Comparison of ENCODE assay signal across 14 mouse cellular contexts in genomic region chr9:48673804-48674203, GRCm38 (mm10).
DNase-seq lines count a peak whose midpoint lies in the region; ATAC-seq and TF ChIP-seq lines count a peak whose summit lies in the region.
"Had no signal": no experiment of that assay in that cellular context is flagged by ENCODE, and none has a peak within 500 bp of the region (broad histone marks: within the 10 kb centered on the region; RNA-seq: fewer than 3 reads in every experiment).

No protein-coding gene starts in this region.

- H3K9ac ChIP-seq in heart, adult 2 months (ENCODE audit: low read depth, low read length), result peak overlapping the region; percentile 8; the same call in 1 of the 2 replicates
- H3K9ac ChIP-seq in lung, embryonic 16.5 days (ENCODE audit: low read length), result no peak overlapping the region
- peak overlapping the region; percentile 9; the same call in 1 of the 2 replicates for H3K9ac ChIP-seq in hindbrain, embryonic 14.5 days
- peak overlapping the region; percentile 9; the same call in 1 of the 2 replicates for H3K9ac ChIP-seq in neural tube, embryonic 14.5 days (replicated peaks; ENCODE audit: low read depth, low read length)
- H3K9ac ChIP-seq: liver, embryonic 12.5 days had no signal

- no peak overlapping the region for H3K4me3 ChIP-seq in heart, adult 2 months
- no peak overlapping the region for H3K4me3 ChIP-seq in lung, embryonic 16.5 days (ENCODE audit: low read length)
- H3K4me3 ChIP-seq in hindbrain, embryonic 14.5 days (replicated peaks; ENCODE audit: low read length), result no peak overlapping the region
- H3K4me3 ChIP-seq in neural tube, embryonic 14.5 days (ENCODE audit: low read depth, low read length), result no peak overlapping the region
- H3K4me3 ChIP-seq: erythroblast, embryonic 14.5 days; liver, embryonic 12.5 days had no signal

- intact Hi-C loops in heart, adult 2 months (cut with DNase I), result loop anchor here (2.0 kb wide), 1 partner anchor 19 kb away; no protein-coding TSS in a partner anchor

- no peaks in the 10 kb centered on the region for H3K27me3 ChIP-seq in heart, adult 2 months (ENCODE audit: control insufficient read depth, insufficient read depth, low read length)
- H3K27me3 ChIP-seq in lung, embryonic 16.5 days (ENCODE audit: control insufficient read depth, insufficient read depth, low read depth, low read length), result no peaks in the 10 kb centered on the region
- no peaks in the 10 kb centered on the region for H3K27me3 ChIP-seq in hindbrain, embryonic 14.5 days (ENCODE audit: control insufficient read depth, insufficient read depth, low read length)
- no peaks in the 10 kb centered on the region for H3K27me3 ChIP-seq in neural tube, embryonic 14.5 days (ENCODE audit: control insufficient read depth, insufficient read depth, low read length)

- H3K4me1 ChIP-seq in heart, adult 2 months (ENCODE audit: control insufficient read depth, insufficient read depth, low read length), result peaks cover 28% of the 10 kb centered on the region
- peaks cover 27% of the 10 kb centered on the region for H3K4me1 ChIP-seq in lung, embryonic 16.5 days (replicated peaks; ENCODE audit: control insufficient read depth, insufficient read depth, low read length)
- H3K4me1 ChIP-seq in hindbrain, embryonic 14.5 days (replicated peaks; ENCODE audit: control insufficient read depth, insufficient read depth, low read length), result peaks cover 56% of the 10 kb centered on the region
- peaks cover 31% of the 10 kb centered on the region for H3K4me1 ChIP-seq in neural tube, embryonic 14.5 days (ENCODE audit: control insufficient read depth, insufficient read depth, low read length)

- no peak for TF ChIP-seq POLR2A in heart, adult 2 months (IDR thresholded peaks at IDR 0.05; ENCODE audit: insufficient read depth, low read depth, low read length)

- 53% methylated on average over 5 of the region's 5 CpGs for WGBS in heart, adult 2 months
- WGBS in lung, embryonic 16.5 days, result 53% methylated on average over 5 of the region's 5 CpGs
- WGBS in hindbrain, embryonic 14.5 days, result 26% methylated on average over 5 of the region's 5 CpGs
- WGBS in neural tube, embryonic 14.5 days, result 41% methylated on average over 5 of the region's 5 CpGs

- no peak for ATAC-seq in lung, embryonic 16.5 days (ENCODE audit: low read depth)
- no peak for ATAC-seq in hindbrain, embryonic 14.5 days (ENCODE audit: low FRiP score)
- no peak for ATAC-seq in neural tube, embryonic 14.5 days (ENCODE audit: low read depth)
- ATAC-seq: liver, embryonic 12.5 days had no signal

- H3K27ac ChIP-seq in heart, adult 2 months, result peak overlapping the region; percentile 85
- H3K27ac ChIP-seq in lung, embryonic 16.5 days (ENCODE audit: low read length), result peak overlapping the region; percentile 45; the same call in 1 of the 2 replicates
- peak overlapping the region; percentile 33 for H3K27ac ChIP-seq in hindbrain, embryonic 14.5 days
- no peak overlapping the region for H3K27ac ChIP-seq in neural tube, embryonic 14.5 days (ENCODE audit: low read depth, low read length)
- H3K27ac ChIP-seq: liver, embryonic 12.5 days had no signal

- H3K36me3 ChIP-seq in heart, adult 2 months (ENCODE audit: control insufficient read depth, insufficient read depth, low read length), result peaks cover 12% of the 10 kb centered on the region
- H3K36me3 ChIP-seq in lung, embryonic 16.5 days (ENCODE audit: control insufficient read depth, insufficient read depth, low read length), result no peaks in the 10 kb centered on the region
- H3K36me3 ChIP-seq in hindbrain, embryonic 14.5 days (replicated peaks; ENCODE audit: control insufficient read depth, insufficient read depth), result no peaks in the 10 kb centered on the region
- no peaks in the 10 kb centered on the region for H3K36me3 ChIP-seq in neural tube, embryonic 14.5 days (ENCODE audit: control insufficient read depth, insufficient read depth, low read length)
- H3K36me3 ChIP-seq: liver, embryonic 12.5 days had no signal

- no peaks in the 10 kb centered on the region for H3K79me2 ChIP-seq in heart, adult 2 months (replicated peaks; ENCODE audit: control insufficient read depth, insufficient read depth, low read length)

- no peak for TF ChIP-seq CTCF in heart, adult 2 months (IDR thresholded peaks at IDR 0.05)

- H3K4me2 ChIP-seq in lung, embryonic 16.5 days (ENCODE audit: low read depth, low read length), result no peak overlapping the region
- no peak overlapping the region for H3K4me2 ChIP-seq in hindbrain, embryonic 14.5 days (replicated peaks)
- H3K4me2 ChIP-seq in neural tube, embryonic 14.5 days (ENCODE audit: low read depth, low read length), result no peak overlapping the region
- H3K4me2 ChIP-seq: liver, embryonic 12.5 days had no signal

- DNase-seq in heart, adult 2 months, result no peak
- DNase-seq in heart, postnatal 4 days, result no peak
- no peak for DNase-seq in lung, postnatal 25 days (ENCODE audit: low spot score)
- no peak for DNase-seq in hindbrain, embryonic 14.5 days (ENCODE audit: low spot score)
- no peak for DNase-seq in layer of hippocampus, postnatal 25 days (ENCODE audit: extremely low spot score in 1 of 2, low spot score in 1 of 2)
- no peak for DNase-seq in cerebellum, adult 11-12 months
- DNase-seq: B cell, adult 2 months; cerebellum, postnatal 10 days; thymus, postnatal 14 days had no signal

- no peak for TF ChIP-seq EP300 in heart, adult 2 months (IDR thresholded peaks at IDR 0.05; ENCODE audit: insufficient read depth, low read depth, low read length)

- H3K9me3 ChIP-seq in lung, embryonic 16.5 days (ENCODE audit: control insufficient read depth, low read length), result no peaks in the 10 kb centered on the region
- no peaks in the 10 kb centered on the region for H3K9me3 ChIP-seq in hindbrain, embryonic 14.5 days (ENCODE audit: control insufficient read depth, low read length)
- no peaks in the 10 kb centered on the region for H3K9me3 ChIP-seq in neural tube, embryonic 14.5 days (ENCODE audit: control insufficient read depth, low read length)
- H3K9me3 ChIP-seq: G1E; liver, embryonic 12.5 days had no signal
